Mouse (Mus musculus) lung, postnatal 10 days (tissue): ENCODE results near the gene Tial1.

Experiments used
- DNase-seq: peaks from one replicate; pipeline ENCODE4 v3.0.0; 2021

Tial1 gene

DNA sequence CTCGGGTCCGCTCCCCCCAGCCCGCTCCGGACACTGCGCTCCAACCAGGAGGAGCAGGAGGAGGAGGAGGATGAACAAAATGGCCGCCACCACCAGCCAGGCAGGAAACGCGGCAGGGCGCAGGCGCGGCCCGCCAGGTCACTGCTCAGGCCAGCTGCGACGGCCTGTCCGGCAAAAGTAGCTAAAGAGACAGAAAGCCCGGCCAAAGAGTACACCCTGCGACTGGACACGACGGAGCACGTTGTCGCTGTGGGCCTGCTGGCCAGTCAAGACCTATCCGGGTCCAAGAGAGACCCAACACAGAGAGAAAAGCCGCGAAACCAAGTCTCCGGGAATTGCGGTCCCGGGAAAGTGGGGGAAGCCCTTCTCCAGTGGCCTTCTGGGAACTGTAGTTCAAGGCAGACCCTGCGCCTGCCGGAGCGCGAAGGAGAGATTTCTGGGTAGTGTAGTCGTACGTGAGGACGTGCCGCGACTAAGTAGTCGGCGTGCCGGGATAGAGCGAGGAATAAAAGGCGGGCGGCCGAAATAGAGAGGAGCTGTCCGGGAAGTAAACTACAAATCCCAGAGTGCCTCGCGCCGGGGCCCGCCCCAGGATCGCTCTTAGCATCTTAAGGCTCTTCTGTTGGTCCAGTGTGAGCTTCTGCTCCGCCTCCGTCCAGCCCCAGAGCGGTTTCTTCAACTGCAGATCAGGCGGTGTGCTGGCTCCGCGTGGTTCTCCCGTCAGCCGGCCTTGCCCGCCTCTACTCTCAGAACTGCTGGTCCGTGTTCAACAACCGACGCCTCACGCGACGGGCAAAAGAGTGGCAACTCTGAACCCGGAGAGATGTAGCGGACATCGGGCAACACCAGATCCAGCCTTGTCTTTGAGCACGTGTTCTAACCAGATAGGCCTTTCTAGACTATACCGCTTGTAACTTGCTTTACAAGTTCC is at the start of gene Tial1:
TSS of gene Tial1 (minus strand) at position 433 of the 931 bp plus-strand sequence.
- DNase-seq: peak; percentile 99

GRCm38 (mm10) chr7:128504091-128504490 is 42.6 kb upstream of the Tial1 start:
- no peak for DNase-seq

GRCm38 (mm10) chr7:128499801-128500200 is 38.3 kb upstream of the Tial1 start:
- no peak for DNase-seq

DNA sequence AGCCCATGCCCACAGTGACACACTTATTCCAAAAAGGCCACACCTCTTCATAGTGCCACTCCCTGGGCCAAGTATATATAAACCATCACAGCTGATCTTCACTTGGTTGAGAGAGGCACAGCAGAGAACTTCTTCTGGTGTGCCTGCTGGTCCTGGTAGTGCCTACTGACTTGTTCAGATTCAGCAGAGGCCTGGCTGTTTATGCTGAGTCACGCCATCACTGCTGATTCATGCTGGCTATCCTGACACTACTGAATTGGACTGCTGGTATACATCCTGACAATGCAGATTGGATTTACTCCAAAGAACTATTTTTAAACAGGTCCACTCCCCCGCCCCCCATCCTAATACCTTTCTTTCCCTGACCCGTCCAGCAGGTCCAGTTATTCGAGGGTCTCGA is 33.0 kb upstream of the Tial1 start:
- no peak for DNase-seq

DNA sequence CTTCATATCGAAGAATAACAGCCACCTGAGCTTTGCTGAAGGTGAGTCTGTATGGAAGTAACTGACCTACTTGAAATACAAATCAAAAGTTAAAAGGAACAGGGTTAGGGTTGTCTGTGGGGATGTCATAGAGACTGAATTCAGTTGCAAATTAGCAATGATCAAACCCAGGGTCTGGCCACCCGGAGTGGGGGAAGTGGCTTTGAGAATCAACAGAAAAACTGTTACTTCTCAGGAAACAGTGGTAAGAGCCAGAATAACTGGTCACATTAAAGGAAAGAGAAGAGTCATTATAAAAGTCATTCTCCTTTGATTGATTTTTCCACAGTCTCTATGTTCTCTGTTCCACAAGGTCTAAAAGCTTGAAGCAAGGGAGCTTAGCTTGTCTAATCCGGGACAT is 27.5 kb upstream of the Tial1 start:
- DNase-seq: no peak

DNA sequence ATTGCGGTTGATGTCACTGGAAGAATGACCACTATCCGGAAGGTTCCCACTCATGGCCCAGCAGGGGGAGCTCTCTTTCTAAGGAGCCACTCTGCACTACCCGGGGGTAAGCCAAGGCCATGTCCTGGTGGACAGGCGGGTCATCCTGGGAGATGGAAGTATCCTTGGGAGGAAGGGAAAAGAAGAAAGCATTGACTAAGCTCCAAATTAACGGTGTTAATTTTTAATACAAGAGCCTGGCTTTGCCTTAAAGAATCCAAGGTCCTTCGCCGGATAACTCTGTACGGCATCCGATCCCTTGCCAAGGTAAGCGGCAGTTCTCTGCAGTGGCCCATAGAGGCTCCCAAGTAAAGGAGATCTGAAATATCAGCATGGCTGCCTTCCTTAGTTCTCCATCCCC is 12.8 kb upstream of the Tial1 start:
- peak; percentile 86 for DNase-seq

- no peak for DNase-seq
Observed at GRCm38 (mm10) chr7:128462406-128462805, 889 bp upstream of the Tial1 start.

DNA sequence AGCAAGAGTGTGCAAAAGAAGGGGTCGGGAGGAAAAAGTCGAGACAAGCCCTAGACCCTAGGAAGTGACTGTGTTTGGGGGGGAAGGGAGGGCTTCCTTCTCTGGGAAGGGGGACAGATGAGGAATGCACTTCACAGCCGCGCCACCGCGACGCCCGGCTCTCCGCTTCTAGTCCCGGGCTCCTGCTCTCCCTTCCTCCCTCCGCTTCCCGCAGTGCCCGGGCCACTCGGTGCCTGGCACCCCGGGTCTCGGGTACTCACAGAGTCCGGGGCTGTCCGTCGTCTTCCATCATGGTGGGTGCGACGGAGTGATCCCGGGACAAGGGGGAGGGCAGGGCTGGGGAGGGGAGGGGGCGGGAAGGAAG is 670 bp downstream of the Tial1 start:
- DNase-seq: peak; percentile 53

DNA sequence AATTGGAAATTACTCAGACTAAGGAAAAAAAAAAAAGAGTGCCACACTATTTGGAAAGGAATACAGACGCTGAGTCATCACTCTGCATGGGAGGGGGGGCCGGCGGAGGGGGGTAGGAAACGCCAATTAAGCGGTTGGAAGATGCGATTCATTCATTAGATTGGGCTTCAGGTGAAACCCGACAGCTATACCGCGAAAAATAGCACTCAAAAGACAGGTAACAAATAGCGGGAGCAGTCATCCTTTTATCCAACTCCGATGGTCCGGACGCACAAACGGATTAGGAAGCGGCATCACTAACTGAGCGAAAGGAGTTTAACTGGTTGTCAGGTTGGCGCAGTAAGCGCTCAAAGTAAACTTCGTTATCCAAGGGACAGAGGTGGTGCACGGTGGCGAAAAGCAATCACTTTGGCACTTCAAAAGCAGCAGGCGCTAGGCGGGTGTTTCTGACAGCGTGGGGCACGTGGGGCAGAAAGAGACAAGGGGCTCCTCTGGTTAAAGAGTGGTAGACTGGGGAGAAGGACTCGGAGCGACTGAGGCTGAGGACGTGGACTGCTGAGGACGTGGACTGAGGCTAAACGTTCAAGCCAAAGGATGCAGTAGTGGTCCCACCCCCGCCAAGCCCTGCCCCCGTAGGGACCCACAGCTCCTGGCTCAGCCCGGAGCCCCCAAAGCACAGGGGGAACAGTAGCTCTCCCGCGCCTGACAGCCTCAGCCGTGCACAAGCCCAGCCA is 1.2 kb downstream of the Tial1 start:
- peak; percentile 53 for DNase-seq

DNA sequence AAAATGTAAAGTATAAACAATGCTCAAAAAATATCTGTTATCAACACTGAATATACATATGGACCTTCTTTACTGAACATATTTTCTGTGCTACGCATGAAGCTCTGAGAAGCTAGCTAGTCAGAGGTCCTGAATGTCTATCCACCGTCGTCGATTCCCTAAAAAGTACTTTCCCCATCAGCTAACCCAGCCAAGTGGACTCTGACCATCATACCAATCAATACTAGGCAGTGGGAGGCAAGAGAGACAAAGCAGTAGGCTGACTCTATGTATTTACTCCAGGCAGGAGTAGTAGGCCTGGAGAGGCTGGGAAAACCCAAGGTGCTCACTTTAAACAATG is 1.8 kb downstream of the Tial1 start:
- no peak for DNase-seq

DNA sequence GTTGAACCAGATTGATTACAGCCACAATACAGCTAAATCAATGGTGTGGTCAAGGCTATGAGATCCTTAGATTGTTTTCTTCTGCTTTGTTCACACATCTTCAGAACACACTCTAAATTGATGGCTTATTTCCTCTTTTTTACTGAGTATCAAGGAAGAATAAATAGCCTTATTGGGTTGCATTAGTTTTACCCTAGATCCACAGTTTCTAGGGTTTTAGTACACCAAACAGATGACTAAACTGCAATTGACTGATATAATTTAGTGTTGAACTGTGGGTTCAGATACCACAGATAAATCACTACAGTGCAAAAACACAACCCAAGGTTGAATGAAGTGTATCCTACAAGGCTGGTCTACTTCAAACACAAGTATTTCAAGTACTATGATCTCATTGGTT is 3.5 kb downstream of the Tial1 start:
- DNase-seq: no peak

DNA sequence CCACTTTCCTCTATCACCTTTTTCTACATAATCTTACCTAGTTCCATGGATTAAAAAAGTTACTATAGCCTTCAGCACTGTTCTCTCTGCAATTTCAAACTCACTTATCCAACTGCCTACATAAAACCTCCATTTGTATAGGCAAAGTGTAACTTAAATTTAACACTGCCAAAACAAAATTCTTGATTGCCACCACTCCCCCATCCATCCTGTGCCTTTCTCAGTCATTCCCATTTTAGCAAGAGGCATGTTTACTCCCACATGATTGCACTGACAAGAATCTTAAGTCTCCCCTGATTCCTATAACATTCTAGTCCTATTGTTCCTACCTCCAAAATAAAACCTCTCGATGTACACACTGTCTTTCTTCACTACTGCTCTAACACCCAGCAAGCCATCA is 8.8 kb downstream of the Tial1 start:
- DNase-seq: no peak

DNA sequence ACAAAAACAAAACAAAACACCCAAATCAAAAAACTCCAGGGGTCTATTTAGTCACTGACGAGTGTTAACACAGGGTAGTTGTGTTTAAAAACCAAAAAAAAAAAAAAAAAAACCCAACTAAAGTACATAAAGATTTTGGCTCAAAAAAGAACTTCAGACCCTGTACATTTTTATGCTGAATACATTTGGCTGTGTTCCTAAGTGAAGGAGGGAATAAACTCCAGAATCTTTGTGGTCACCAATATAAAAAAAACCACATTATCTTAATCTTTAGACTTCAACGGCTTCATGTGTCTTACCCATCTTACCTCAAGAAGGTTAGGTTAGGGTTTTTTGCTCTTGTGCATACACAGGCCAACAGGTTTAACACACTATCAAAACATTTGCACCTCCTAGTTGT is 20.9 kb downstream of the Tial1 start:
- DNase-seq: no peak

- no peak for DNase-seq
Observed at GRCm38 (mm10) chr7:128439251-128439650, 22.3 kb downstream of the Tial1 start.

GRCm38 (mm10) chr7:128438131-128438530 is 23.4 kb downstream of the Tial1 start:
- no peak for DNase-seq

GRCm38 (mm10) chr7:128433213-128433612 is 28.3 kb downstream of the Tial1 start:
- no peak for DNase-seq

DNA sequence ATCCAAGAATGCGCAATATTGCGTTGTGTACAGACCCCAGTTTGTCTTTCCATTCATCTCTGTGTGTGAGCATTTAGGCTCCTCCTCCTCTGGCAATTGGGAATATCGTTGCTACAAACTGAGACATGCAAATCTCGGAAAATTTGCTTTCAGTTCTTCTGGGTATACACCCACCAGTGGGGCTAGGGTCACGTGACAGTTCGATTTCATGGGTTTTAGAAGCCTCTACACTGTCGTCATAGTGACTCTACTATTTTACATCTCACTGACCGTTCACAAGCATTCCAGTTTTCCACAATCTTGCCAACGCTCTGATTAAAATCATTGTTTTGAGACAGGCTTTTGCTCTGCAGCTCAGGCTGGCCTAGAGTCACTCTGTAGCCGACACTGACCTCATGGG is 28.9 kb downstream of the Tial1 start:
- no peak for DNase-seq

GRCm38 (mm10) chr7:128422491-128422890 is 39.0 kb downstream of the Tial1 start:
- no peak for DNase-seq

DNA sequence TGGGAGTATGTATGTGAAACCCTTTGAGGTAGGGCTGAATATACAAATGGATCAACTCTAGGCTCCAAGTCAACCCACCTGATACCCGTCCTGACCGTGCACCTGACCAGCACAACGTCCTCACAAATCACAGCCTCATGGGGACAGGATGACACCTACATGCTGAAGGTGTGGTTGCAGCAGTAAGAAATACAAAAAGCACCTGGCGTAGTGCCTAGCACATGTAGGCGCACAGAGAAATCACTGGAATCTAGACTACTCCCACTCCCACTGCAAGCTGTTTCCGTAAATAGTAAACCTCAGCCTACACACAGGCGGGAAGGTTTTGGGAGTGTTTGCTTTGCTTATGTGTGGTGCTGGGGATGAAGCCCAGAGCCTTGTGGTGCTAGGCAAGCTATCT is 39.8 kb downstream of the Tial1 start:
- DNase-seq: no peak

- DNase-seq: no peak
Observed at GRCm38 (mm10) chr7:128419690-128420089, 41.8 kb downstream of the Tial1 start.

DNA sequence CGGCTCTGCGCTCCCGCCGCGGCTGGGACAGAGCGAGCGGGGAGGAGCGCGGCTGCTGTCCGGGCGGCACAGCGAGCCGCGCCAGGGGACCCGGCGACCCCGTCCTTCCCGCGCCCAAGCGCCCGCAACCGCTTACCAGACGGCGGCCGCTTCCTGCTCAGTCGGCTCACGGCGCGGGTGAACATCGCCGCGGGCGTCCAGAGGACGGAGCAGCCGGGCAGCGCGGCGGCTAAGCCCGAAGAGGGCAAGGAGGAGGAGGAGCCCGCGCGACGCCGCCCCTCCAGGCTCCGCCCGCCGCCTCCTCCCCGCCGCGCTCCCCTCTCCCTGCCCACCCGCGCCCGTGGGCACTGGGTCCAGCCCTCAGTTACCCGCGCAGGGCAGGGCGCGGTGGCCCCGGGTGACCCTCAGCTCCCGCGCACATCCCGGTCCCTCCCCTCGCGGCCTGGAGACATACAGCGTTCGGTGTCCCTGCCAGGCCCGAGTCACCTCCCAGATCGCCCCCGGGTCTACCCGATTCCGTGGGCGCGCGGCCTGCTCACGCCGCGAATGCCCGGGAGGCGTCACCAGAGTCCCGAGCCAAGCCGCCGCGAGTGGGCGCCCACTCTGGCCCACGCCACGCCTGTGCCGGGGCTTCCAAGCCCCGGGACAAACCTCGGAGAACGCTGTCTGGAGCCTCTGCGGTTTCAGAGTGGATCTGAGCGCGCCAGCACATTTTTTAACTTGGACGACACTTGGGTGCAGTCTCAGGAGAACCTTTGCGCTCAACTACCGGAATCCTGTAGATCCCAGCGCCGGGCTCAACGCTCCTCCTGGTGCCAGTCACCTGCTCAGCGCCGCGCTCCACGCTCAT is 43.4 kb downstream of the Tial1 start, which contains the start of gene Rgs10:
TSS of gene Rgs10 (minus strand) at position 829 of the 850 bp plus-strand sequence.
- DNase-seq: peak; percentile 72

- no peak for DNase-seq
Observed at GRCm38 (mm10) chr7:128417226-128417929, 44.1 kb downstream of the Tial1 start.

DNA sequence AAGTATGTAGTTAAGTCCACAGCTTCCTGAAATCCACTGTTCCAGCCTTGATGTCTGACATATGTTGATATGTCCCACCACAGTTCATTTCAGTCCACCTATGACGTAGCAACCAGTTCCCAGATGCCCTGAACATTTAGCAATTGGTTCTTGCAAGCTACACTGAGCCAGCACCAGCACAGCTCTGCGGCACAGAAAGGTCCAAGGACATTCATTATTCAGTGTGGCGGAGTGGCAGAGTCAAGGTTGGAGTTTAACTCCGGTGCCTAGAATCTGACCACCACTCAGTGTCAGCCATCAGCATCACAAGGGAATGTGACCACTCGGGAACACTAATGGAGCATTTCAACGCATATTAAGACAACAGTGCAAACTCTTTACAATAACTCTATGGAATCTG is 44.9 kb downstream of the Tial1 start:
- no peak for DNase-seq
